Mouse (Mus musculus) gastrocnemius, postnatal 36 days (tissue): ENCODE measurements around the gene Spef2. TPM values are rescaled to one million over a fixed set of nuclear protein-coding genes. Genes with fewer than 3 reads are reported as not detected.
"Not testable (repeated sequence)": the region's sequence is repeated elsewhere in the genome, so short reads cannot be mapped to it uniquely, and the experiment has no call there.

Experiments used
- DNase-seq, 2 experiments: peaks; one replicate each; pipeline ENCODE4 v3.0.0; 2022
- intact Hi-C: fragments of 180-260 bp; cut with DNase I; formaldehyde crosslinking; loops from one replicate; pipeline ENCODE4 v1.15.1; 2025
- long read RNA-seq, 2 experiments: library from polyadenylated mRNA; stranded (forward); transcript quantifications; one replicate each; pipeline ENCODE4 v2.0.0; 2021
- total RNA-seq, 2 experiments: library from RNA; stranded (reverse); gene quantifications; 2 replicates each; pipeline ENCODE4 v1.2.3; 2021

The Spef2 gene
- total RNA-seq = not detected
- long read RNA-seq, experiment 1 = 0 reads
- long read RNA-seq, experiment 2 = 0 reads

DNA sequence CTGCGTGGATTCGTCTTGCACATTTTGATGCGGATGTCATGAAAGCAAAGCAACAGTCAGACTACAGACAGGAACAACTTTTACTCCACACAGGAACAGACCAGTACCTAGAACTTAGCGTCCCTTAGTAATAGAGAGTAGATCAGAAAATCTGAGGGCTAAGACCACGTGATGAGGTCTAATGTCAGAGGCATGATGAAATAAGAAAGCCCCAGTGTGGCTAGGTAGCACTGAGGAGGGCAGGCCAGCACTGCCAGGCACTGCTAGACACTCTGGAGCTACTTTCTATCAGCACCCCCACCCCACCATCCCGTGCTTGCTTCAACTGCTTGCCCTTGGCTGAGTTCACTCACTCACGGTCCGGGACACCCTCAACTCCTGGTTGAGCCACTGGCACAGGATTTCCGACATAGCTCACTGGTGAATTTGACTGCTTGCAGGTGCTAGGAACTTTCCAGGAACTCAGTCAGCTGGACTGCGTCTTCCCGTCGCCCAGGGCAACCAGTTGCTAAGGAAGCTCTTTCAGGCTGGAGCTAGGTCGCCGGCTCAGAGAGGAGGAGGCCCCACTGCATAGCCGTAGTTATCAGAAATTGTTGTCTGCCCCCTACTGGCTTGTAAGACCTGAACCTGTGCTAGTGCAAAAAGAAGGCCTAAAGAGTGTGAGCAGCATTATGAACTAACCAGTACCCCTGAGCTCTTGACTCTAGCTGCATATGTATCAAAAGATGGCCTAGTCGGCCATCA lies at the start of gene Spef2:
Gene Spef2, minus strand, starts transcription at position 510 of the 744 bp plus-strand sequence.
- intact Hi-C loops = no loop called here

GRCm38 (mm10) chr15:9794131-9794530 lies 45.5 kb upstream of the Spef2 start:
- intact Hi-C loops = no loop called here
- DNase-seq = no peak

More for the DNA sequence above, at the start of gene Spef2:
- peak in 1 of 2 experiments; percentile 19 for DNase-seq

DNA sequence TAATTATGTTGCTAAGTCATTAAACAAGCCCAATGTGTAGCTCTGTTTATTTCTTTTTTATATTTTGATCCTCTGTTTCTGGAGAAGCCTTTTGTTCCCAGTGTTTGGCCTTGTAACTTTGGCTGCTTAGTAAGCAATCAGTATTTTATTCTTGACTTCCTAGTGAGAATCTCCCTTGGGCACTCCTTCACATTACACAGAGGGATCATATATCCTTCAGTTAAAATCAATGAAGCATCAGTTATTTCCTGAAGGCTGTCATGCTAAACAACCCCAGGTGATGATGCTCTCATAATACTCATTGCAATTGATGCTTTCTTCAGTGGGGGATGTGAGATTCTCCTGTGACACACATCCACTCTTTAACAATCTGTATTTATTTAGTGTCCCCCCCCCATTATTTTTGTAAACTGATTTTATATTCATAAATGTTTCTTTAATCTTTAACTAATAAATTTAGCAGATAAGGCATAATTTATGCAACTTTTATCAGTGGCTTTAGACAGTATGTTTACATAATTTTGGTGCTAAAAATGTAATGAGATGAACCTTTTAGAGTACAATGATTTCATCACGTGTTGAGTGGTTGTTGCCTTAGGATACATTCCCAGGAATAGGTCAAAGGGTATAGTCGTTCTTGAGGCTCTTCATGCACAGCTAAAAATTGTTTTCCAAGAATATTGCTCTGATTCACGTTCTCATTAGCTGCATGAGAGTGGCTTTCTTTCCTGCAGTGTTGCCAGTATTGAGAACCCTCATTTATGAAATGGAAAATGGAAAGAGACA lies 39.8 kb upstream of the Spef2 start:
- intact Hi-C loops = no loop called here
- DNase-seq = no peak

GRCm38 (mm10) chr15:9774222-9775142 lies 25.8 kb upstream of the Spef2 start:
- DNase-seq, intact Hi-C loops: not testable (repeated sequence)

DNA sequence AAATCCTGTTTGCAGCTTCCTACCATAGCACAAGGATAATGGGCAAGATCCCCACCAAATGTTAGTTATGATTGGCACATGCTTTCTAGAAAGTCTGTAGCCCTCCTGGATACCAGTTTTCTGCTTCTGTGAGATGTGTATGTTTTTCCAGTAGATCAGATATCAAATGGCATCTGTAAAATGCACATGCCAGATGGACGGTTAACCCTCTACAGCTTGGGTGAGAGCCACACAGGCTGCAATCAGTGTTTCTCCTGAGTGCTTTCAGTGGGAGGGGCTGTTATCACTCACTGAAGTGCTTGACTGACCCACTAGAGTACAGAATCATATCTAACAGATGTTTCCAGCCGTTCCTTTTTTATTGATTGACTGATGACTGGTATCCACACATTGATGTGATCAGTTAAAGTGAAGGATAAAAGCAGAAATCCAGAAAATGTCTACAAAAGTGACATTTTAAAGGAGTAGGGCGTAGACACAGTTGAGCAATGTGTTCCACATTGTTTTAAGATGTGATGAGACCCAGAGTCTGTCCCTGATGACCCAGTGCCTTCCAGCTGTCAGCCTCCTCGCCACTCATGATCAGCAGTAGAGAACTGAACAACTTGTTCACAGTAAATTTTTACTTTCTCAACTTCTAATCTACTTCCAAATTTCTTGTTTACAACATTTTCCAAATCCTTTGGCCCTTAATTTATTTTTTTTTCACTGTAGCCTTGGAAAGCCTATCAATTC lies 19.7 kb upstream of the Spef2 start:
- intact Hi-C loops = no loop called here
- DNase-seq = no peak

GRCm38 (mm10) chr15:9767034-9767433 lies 18.4 kb upstream of the Spef2 start:
- intact Hi-C loops = no loop called here
- DNase-seq = no peak

- intact Hi-C loops = no loop called here
These were observed 2.3 kb upstream of the Spef2 start for GRCm38 (mm10) chr15:9750966-9751365.

DNA sequence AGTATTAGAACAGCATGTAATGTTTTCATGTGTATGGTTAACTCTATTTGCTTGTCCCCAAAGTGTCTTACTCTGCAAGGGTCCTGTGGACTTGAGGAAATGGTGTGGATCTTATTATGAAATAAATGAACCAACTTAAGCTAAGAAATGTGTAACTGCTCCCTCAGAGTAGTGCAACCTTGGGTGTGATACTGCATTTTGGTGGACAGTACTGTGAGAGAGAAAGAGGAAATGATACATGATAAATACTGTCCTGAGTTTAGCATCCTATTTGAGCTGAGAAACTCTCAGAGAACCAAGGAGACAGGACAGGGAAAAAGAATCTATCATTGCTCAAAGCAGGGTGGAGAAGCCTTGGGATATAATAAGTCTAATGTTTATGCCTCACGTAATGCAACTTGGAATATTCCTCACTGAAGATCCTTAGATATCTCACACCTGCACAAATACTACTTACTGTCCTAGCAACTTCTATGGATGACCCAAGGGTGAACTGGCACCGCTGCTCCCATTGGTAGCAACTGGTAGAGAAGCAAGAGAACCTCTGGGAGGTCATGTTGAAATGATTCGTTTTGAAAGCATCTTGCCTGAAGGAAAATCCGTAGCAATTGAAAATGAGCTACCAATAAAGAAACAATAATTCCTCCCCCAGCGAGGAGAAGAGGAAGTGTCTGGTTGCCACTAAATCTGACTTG lies 1.1 kb downstream of the Spef2 start:
- intact Hi-C loops = no loop called here
- no peak for DNase-seq

More at GRCm38 (mm10) chr15:9750966-9751365, 2.3 kb upstream of the Spef2 start:
- DNase-seq = no peak

DNA sequence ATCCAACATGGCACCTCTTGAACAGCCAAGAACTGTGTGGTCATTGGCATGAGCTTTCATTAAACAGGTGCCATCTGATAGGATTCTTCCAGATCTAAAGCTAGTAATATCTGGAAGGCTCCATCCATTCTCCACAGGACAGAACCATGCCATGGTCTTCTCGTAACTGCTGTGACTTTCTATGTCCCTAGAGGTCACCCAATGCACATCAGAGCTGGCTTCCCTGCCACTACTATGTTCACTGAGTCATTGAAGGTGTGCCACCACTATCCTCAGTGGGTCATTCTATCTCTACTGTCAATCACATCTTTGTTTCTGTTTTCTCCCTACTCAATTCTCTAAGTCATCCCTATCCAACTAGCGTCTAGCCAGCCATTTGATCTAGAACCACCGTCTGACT lies 6.5 kb downstream of the Spef2 start:
- intact Hi-C loops = no loop called here
- no peak for DNase-seq

GRCm38 (mm10) chr15:9714574-9715458 lies 33.9 kb downstream of the Spef2 start:
- intact Hi-C loops = no loop called here
- DNase-seq = no peak

DNA sequence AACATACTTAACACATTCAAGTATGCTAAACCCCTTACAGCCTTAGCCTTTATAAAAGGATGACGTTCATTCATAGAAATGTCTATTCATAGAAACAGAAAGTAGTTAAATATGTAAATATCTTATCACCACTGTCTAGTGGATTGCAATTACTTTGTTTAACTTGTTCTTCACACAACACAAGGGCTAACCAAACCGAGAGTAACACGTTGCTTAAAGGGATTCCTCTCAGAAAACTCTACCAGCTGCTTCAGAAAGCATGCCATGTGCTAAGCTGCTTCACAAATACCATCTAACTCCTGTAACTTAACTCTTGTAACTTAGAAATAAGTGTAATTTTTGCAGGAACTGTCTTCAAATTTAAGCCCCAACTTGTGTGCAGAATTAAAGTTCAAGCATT lies 35.0 kb downstream of the Spef2 start:
- intact Hi-C loops = no loop called here
- no peak for DNase-seq

DNA sequence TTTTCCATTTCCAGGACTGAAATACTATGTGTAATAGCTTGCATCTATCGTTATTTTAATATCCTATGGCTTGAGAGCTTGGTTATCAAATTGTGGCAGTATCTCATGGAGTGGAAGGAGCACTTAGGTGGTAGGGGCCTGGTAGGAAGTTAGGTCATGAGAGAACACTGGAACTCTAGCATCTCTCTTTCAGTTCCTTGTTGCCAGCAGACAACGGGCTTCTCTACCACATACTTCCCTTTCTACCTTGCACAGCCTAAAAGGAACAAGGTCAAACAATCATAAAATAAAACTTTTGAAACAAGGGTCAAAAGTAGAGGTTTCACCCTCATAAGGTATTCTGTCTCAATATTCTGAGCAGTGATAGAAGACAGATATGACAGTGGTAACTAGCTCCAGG lies 38.3 kb downstream of the Spef2 start:
- intact Hi-C loops = no loop called here
- DNase-seq = no peak

GRCm38 (mm10) chr15:9705830-9706450 lies 42.7 kb downstream of the Spef2 start:
- intact Hi-C loops = no loop called here
- no peak for DNase-seq

GRCm38 (mm10) chr15:9701845-9702244 lies 46.8 kb downstream of the Spef2 start:
- intact Hi-C loops = no loop called here
- DNase-seq = no peak

- intact Hi-C loops = no loop called here
These were observed 56.9 kb downstream of the Spef2 start for GRCm38 (mm10) chr15:9691721-9692120.

GRCm38 (mm10) chr15:9690845-9691244 lies 57.8 kb downstream of the Spef2 start:
- intact Hi-C loops = no loop called here
- DNase-seq = no peak

More at GRCm38 (mm10) chr15:9691721-9692120, 56.9 kb downstream of the Spef2 start:
- DNase-seq = no peak

DNA sequence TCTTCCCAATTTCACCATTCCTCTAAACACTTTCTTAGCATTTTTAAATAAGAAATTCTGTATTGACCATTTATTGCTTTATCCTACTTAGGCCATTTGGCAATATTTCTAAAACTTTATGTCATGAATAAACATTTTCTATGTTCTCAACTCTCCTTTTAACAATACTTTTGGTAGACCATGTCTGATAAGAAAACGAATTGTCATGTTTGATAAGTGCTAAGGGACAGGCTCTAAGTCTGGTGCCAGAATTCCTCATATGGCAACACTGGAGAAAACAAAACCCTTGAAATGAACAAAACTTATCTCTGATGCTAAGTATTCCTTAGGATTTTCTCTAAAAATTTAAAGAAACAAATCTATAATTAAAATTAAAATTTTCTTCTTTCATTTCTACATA lies 58.2 kb downstream of the Spef2 start:
- no peak for DNase-seq
- intact Hi-C loops = no loop called here

DNA sequence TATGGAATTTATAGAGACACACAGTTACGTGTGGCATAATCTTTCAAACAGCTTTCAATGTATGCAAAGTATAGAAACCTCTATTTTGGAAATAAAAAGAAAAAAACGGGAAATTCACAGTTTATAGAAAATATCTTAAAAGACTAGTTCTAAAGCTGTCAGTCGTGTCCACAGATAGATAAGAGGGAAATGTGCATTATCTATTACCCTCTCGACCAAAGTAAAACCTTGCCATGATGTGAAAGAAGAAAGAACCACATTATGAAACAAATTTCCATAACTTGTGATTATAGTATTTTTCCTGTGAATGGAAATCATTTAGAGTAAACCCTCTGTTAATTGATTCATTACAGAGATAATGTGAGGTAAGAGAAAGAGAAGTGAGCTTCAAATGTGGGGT lies 65.2 kb downstream of the Spef2 start:
- intact Hi-C loops = no loop called here
- no peak for DNase-seq
